Mouse (Mus musculus): ENCODE measurements around the gene Zic4. TPM values are rescaled to one million over a fixed set of nuclear protein-coding genes. Genes with fewer than 3 reads are reported as not detected.

Zic4 gene
- total RNA-seq, 2 experiments from 2014 or later: not detected

- no peak for ATAC-seq (ENCODE audit: poor library complexity, severe bottlenecking)
Observed at GRCm38 (mm10) chr9:91363011-91363730, 958 bp downstream of the Zic4 start.

- ATAC-seq (ENCODE audit: poor library complexity, severe bottlenecking): no peak
Observed at GRCm38 (mm10) chr9:91363814-91364126, 1.6 kb downstream of the Zic4 start.

GRCm38 (mm10) chr9:91364127-91364970 lies 2.1 kb downstream of the Zic4 start:
- ATAC-seq (ENCODE audit: poor library complexity, severe bottlenecking): peak; percentile 54

GRCm38 (mm10) chr9:91364971-91365501 lies 2.8 kb downstream of the Zic4 start:
- ATAC-seq (ENCODE audit: poor library complexity, severe bottlenecking): no peak

GRCm38 (mm10) chr9:91365664-91366063 lies 3.5 kb downstream of the Zic4 start, which contains the start of gene Zic1:
Gene Zic1 (minus strand): TSS chr9:91365810.
- no peak for ATAC-seq (ENCODE audit: poor library complexity, severe bottlenecking)

GRCm38 (mm10) chr9:91366226-91366998 lies 4.2 kb downstream of the Zic4 start:
- no peak for ATAC-seq (ENCODE audit: poor library complexity, severe bottlenecking)

GRCm38 (mm10) chr9:91366999-91367811 lies 5.0 kb downstream of the Zic4 start:
- no peak for ATAC-seq (ENCODE audit: poor library complexity, severe bottlenecking)

- ATAC-seq (ENCODE audit: poor library complexity, severe bottlenecking): no peak
Observed at GRCm38 (mm10) chr9:91368150-91368549, 5.9 kb downstream of the Zic4 start.

GRCm38 (mm10) chr9:91368946-91369292 lies 6.7 kb downstream of the Zic4 start:
- ATAC-seq (ENCODE audit: poor library complexity, severe bottlenecking): no peak

- ATAC-seq (ENCODE audit: poor library complexity, severe bottlenecking): no peak
Observed at GRCm38 (mm10) chr9:91369293-91369991, 7.2 kb downstream of the Zic4 start.

GRCm38 (mm10) chr9:91370191-91370708 lies 8.0 kb downstream of the Zic4 start:
- ATAC-seq (ENCODE audit: poor library complexity, severe bottlenecking): no peak

GRCm38 (mm10) chr9:91371011-91371410 lies 8.8 kb downstream of the Zic4 start:
- ATAC-seq (ENCODE audit: poor library complexity, severe bottlenecking): no peak

GRCm38 (mm10) chr9:91371608-91372007 lies 9.4 kb downstream of the Zic4 start:
- ATAC-seq (ENCODE audit: poor library complexity, severe bottlenecking): no peak

GRCm38 (mm10) chr9:91373811-91374575 lies 11.8 kb downstream of the Zic4 start:
- no peak for ATAC-seq (ENCODE audit: poor library complexity, severe bottlenecking)

GRCm38 (mm10) chr9:91374665-91375064 lies 12.5 kb downstream of the Zic4 start:
- no peak for ATAC-seq (ENCODE audit: poor library complexity, severe bottlenecking)

- no peak for ATAC-seq (ENCODE audit: poor library complexity, severe bottlenecking)
Observed at GRCm38 (mm10) chr9:91377036-91377872, 15.0 kb downstream of the Zic4 start.

GRCm38 (mm10) chr9:91377873-91378150 lies 15.6 kb downstream of the Zic4 start:
- no peak for ATAC-seq (ENCODE audit: poor library complexity, severe bottlenecking)
